Mouse (Mus musculus): Measurements from ENCODE around the gene Lama5. TPM values are rescaled to one million over a fixed set of nuclear protein-coding genes. Genes with fewer than 3 reads are reported as not detected.
A peak's percentile ranks its signal among the peaks of the same experiment; 100 is the strongest.

The Lama5 gene
- total RNA-seq, 2 experiments from 2014 or later, result 8.0 to 9.7 TPM

DNA sequence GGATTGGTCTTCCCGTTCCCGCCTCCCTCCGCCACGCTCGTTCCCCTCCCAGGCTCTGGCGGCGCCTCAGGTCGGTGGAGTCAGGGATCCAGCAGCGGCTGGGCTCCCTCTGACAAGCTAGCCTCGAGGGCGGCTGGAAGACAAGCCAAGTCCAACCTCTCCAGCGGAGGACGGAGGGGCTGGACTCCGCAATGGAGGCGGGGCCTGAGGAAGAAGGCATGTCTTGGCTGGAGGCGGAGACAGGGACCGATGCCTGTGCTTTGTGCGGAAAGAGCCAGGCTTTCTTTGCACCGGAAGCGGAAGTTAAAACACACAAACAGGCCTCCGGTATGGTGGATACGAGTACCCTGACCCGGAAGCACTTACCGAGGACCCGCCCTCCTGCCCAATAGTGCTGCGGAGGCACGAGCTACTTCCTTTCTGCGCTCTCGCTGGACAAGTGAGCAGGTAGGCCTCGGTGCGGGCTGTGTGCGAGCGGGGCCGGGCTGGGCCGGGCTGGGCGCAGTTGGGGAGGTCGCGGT is 31.4 kb upstream of the Lama5 start, which contains the start of gene Rps21:
TSS of gene Rps21 (plus strand) at position 377 of the 521 bp plus-strand sequence.
- intact Hi-C loops (cut with DNase I), result loop anchor here (10.0 kb wide), 1 partner anchor 182 kb away; the partner anchor contains the start of gene Mtg2
- DNase-seq (ENCODE audit: low spot score in 2 of 2), result peak; percentile 96 to 99

DNA sequence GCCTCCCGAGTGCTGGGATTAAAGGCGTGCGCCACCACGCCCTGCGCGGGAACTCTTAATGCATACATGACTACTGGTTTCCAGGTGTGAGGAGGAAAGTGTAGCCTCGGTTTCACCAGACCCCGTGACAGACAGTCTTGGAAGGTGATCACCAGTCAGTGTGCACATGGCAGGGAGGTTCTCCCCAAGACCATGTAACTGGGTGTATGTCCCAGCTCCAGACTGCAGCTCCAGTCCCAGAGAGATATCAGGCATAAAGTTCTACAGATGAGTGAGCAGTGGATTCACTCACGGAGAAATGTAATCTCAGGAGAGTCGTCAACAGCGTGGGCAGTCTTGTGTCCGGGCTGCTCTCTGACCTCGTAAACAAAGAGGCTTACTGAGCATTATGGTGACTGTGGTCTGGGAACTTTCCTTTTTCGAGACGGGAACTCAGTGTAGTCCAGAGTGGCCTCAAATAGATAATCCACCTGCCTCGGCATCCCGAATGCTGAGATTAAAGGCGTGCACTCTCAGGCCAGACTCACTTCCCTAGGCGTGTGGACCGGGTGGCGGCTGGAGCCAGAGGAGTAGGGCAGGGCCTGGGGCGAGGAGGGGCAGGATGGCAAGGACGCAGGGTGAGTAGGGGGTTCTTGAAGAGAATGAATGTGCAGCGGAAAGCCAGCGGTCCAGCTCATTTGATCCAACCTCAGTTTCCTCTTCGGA is 30.8 kb upstream of the Lama5 start:
- intact Hi-C loops (cut with DNase I), result loop anchor here (10.0 kb wide), 1 partner anchor 182 kb away; the partner anchor contains the start of gene Mtg2
- DNase-seq (ENCODE audit: low spot score in 2 of 2), result no peak

DNA sequence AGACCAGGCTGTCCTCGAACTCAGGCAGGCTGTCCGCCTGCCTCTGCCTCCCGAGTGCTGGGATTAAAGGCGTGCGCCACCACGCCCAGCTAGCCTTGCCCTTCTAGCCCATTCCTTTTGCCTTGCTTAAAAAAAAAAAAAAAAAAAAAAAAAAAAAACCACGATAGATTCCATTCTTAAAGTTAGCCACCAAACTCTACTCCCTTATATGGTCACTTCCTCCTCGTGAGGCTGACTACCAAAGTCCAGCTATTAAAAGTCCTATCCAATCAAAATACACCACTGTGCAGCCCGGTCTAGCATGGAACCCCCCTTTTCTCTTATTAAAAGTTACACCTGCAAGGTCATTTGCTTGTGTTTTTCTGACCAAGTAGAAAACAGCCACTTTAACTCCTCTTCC is 30.0 kb upstream of the Lama5 start:
- intact Hi-C loops (cut with DNase I), result loop anchor here (10.0 kb wide), 1 partner anchor 181 kb away; the partner anchor contains the start of gene Mtg2
- no peak for DNase-seq (ENCODE audit: low spot score in 2 of 2)

- intact Hi-C loops (cut with DNase I), result loop anchor here (5.0 to 10.0 kb wide), 2 partner anchors 47 to 180 kb away; partner anchors contain the start of gene Mtg2
- no peak for DNase-seq (ENCODE audit: low spot score in 2 of 2)
These were observed 29.0 kb upstream of the Lama5 start for GRCm38 (mm10) chr2:180254436-180255209.

- no peak for DNase-seq (ENCODE audit: low spot score in 2 of 2)
- intact Hi-C loops (cut with DNase I), result loop anchor here (1.0 to 10.0 kb wide), 3 partner anchors 45 to 177 kb away; partner anchors contain the start of gene Mtg2
These were observed 26.2 kb upstream of the Lama5 start for GRCm38 (mm10) chr2:180251838-180252237.

DNA sequence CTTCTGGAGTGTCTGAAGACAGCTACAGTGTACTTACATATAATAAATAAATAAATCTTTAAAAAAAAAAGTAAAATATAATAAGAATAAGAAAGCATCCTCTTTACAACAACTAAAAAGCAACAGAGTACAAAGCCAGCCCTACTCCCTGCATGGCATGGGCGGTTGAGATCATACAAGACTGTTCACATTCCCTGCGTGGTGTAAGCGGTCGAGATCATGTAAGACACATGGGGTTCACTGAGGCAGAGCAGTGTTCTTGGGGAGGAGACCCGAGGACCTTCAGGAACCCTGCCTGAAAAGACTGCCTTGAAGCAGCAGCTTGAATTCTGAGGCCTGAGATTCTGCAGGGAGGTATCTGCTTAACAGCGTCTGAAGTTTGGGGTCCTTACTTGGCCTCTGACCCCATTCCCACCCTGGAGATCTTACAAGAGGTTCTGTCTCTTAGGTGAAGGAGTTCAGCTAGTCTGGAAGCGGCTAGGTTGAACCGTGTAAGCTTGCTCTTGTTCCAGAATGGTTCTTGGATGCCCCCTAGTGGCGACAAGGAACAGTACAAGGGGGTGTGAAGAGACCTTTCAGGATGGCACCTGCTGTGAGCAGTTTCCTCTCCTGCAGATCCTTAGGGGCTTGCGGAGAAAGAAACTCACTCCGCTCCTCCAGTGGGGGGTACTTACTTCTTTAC is 25.4 kb upstream of the Lama5 start:
- intact Hi-C loops (cut with DNase I), result loop anchor here (1.0 to 10.0 kb wide), 3 partner anchors 44 to 176 kb away; partner anchors contain the start of gene Mtg2
- DNase-seq (ENCODE audit: low spot score in 2 of 2), result peak; percentile 79 to 87

GRCm38 (mm10) chr2:180248947-180249660 is 23.4 kb upstream of the Lama5 start:
- intact Hi-C loops (cut with DNase I), result no loop called here
- no peak for DNase-seq (ENCODE audit: low spot score in 2 of 2)

DNA sequence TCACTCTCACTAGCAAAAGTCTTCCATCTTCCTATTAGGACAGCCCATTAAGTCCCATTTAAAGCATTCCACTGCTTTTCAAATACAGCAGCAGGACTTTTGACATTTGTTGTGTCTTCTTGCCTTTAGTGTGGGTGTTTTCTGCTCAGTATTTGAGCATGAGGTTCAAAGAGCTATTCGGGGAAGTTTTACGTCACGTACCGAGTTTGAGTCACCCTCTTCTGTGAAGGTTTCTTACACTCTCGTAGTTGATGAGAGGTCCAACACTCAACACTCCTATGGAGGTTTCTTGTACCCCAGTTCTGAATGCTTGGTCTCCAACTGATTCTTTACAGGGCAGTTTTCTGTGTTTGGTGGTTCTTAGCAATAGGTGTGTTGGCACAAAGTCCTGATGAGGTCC is 22.3 kb upstream of the Lama5 start:
- intact Hi-C loops (cut with DNase I), result no loop called here
- no peak for DNase-seq (ENCODE audit: low spot score in 2 of 2)

- no peak for DNase-seq (ENCODE audit: low spot score in 2 of 2)
- intact Hi-C loops (cut with DNase I), result no loop called here
These were observed 17.4 kb upstream of the Lama5 start for GRCm38 (mm10) chr2:180243108-180243507.

GRCm38 (mm10) chr2:180238591-180238990 is 12.9 kb upstream of the Lama5 start:
- DNase-seq (ENCODE audit: low spot score in 2 of 2), result no peak
- intact Hi-C loops (cut with DNase I), result no loop called here

GRCm38 (mm10) chr2:180237601-180238345 is 12.1 kb upstream of the Lama5 start:
- DNase-seq (ENCODE audit: low spot score in 2 of 2), result no peak
- intact Hi-C loops (cut with DNase I), result no loop called here

DNA sequence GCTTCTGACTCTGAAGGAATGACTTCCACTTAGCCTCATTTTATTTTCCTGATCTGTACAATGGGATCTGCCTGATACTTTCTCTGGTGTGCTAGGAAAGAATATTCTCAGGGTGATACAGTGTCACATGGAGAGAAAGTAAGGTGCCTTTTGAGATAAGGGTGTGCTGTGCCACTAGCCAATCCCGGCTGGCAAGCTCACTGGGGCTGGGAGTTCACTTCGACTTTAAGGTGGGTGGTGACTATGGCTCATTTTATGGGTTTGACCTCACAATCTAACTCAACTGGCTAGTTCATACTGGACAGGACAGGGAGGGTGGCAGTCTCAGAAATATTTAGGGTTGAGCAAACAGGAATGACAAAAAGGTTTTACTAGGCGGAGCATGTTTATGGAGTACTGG is 11.3 kb upstream of the Lama5 start:
- DNase-seq (ENCODE audit: low spot score in 2 of 2), result no peak
- intact Hi-C loops (cut with DNase I), result no loop called here

- intact Hi-C loops (cut with DNase I), result no loop called here
- no peak for DNase-seq (ENCODE audit: low spot score in 2 of 2)
These were observed 10.8 kb upstream of the Lama5 start for GRCm38 (mm10) chr2:180236500-180236899.

- DNase-seq (ENCODE audit: low spot score in 2 of 2), result no peak
- intact Hi-C loops (cut with DNase I), result no loop called here
These were observed 10.1 kb upstream of the Lama5 start for GRCm38 (mm10) chr2:180235788-180236187.

DNA sequence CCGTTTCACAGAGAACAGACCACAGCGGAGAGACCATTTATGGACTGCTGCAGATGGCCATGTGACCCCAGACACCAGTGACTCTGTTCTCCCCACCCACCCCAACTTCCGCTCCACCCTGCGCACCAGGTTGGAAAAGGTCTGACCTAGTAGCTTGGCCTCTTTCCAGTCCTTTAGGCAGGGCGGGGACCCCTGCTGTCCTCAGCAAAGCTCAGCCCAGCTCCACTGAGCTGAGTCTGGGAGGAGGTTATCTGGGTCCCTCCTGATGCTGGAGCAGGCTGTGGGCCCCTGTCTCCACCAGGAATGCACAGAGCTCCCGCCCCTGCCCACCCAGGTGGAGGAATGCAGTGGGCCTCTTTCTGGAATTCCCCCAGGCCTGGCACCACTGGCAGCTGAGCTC is 9.3 kb upstream of the Lama5 start:
- intact Hi-C loops (cut with DNase I), result no loop called here
- no peak for DNase-seq (ENCODE audit: low spot score in 2 of 2)

DNA sequence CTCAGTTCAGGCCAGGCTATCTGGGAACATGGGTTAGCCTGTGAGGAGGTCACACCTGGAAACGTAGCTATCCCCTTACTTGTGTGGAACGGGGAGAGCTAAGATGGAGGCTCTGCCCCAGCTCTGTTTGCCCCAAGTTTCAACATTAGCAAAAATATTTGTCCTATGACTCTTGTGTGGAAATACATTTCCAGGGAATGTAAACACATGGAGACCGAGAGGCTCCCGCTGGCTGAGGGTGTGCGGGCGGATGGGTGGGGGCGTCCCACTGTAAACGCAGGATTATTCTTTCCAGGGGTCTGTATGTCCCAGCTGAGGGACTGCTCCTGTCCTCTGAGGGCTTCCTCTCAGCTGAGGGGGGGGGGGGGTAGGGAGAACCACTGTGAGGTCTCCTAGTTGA is 8.7 kb upstream of the Lama5 start:
- DNase-seq (ENCODE audit: low spot score in 2 of 2), result no peak
- intact Hi-C loops (cut with DNase I), result no loop called here

- intact Hi-C loops (cut with DNase I), result no loop called here
- DNase-seq (ENCODE audit: low spot score in 2 of 2), result no peak
These were observed 7.6 kb upstream of the Lama5 start for GRCm38 (mm10) chr2:180233101-180233904.

- no peak for DNase-seq (ENCODE audit: low spot score in 2 of 2)
- intact Hi-C loops (cut with DNase I), result no loop called here
These were observed 4.8 kb upstream of the Lama5 start for GRCm38 (mm10) chr2:180230482-180230881.

All from left cerebral cortex, postnatal 14 days (tissue).